Mouse (Mus musculus) neural tube, embryonic 15.5 days (tissue): ENCODE measurements at regions not wholly inside any gene's neighbourhood (a gene's known extent, or its start where the extent isn't known, plus 50 kb on each side); places are given as distances from the start of the nearest gene placed in this dataset.

Experiments
- ATAC-seq: fragments of 200-750 bp; cut with Nextera tagmentation; 2 replicates; pipeline ENCODE4 v1.8.0; 2017; ENCODE audit warnings: mild to moderate bottlenecking, moderate TSS enrichment, moderate library complexity; ENCODE audit not compliant: low FRiP score
- H3K27ac ChIP-seq: fragments of 300-500 bp; sonication (generic); replicated peaks from 2 replicates; pipeline ENCODE4 v1.5.1; 2015; ENCODE audit warnings: mild to moderate bottlenecking, inconsistent platforms
- H3K27me3 ChIP-seq: fragments of 300-500 bp; sonication (generic); replicated peaks from 2 replicates; pipeline ENCODE4 v1.6.1; 2015; ENCODE audit warnings: inconsistent platforms
- H3K36me3 ChIP-seq: fragments of 300-500 bp; sonication (generic); 2 replicates; pipeline ENCODE4 v1.6.1; 2015; ENCODE audit warnings: inconsistent platforms
- H3K4me1 ChIP-seq: fragments of 300-500 bp; sonication (generic); 2 replicates; pipeline ENCODE4 v1.6.1; 2015; ENCODE audit warnings: inconsistent platforms
- H3K4me2 ChIP-seq: fragments of 300-500 bp; sonication (generic); 2 replicates; pipeline ENCODE4 v1.6.1; 2015; ENCODE audit warnings: inconsistent platforms, mild to moderate bottlenecking, moderate library complexity
- H3K4me3 ChIP-seq: fragments of 300-500 bp; sonication (generic); replicated peaks from 2 replicates; pipeline ENCODE4 v1.5.1; 2015; ENCODE audit warnings: mild to moderate bottlenecking, inconsistent platforms
- H3K9ac ChIP-seq: fragments of 300-500 bp; sonication (generic); replicated peaks from 2 replicates; pipeline ENCODE4 v1.6.1; 2015; ENCODE audit warnings: mild to moderate bottlenecking, inconsistent platforms
- H3K9me3 ChIP-seq: fragments of 300-500 bp; sonication (generic); replicated peaks from 2 replicates; pipeline ENCODE4 v1.6.1; 2016; ENCODE audit warnings: inconsistent platforms
- WGBS: fragments of 180-500 bp; shearing (Covaris S2); methylation state at CpG from one replicate; pipeline ENCODE4 v1.1.7; 2015; ENCODE audit warnings: mixed read lengths; 5-methylcytosine and 5-hydroxymethylcytosine counted together

- H3K9me3 ChIP-seq, result no peaks in the 10 kb centered on the region
- H3K4me1 ChIP-seq, result no peaks in the 10 kb centered on the region
- WGBS, result 71% methylated on average over 1 of the region's 1 CpGs
- no peaks in the 10 kb centered on the region for H3K36me3 ChIP-seq
- H3K4me3 ChIP-seq, result no peak overlapping the region
- no peaks in the 10 kb centered on the region for H3K27me3 ChIP-seq
- no peak for ATAC-seq
- H3K27ac ChIP-seq, result no peak overlapping the region
- no peak overlapping the region for H3K9ac ChIP-seq
- H3K4me2 ChIP-seq, result no peak overlapping the region
Observed at GRCm38 (mm10) chr11:18262901-18263300, 309.2 kb upstream of the Etaa1 start.

- H3K4me3 ChIP-seq, result no peak overlapping the region
Observed at GRCm38 (mm10) chr11:18249236-18249635, 295.6 kb upstream of the Etaa1 start.

GRCm38 (mm10) chr11:18216762-18217161 is 263.1 kb upstream of the Etaa1 start:
- H3K4me2 ChIP-seq, result no peak overlapping the region
- H3K9me3 ChIP-seq, result no peaks in the 10 kb centered on the region
- no peaks in the 10 kb centered on the region for H3K36me3 ChIP-seq
- no peak overlapping the region for H3K4me3 ChIP-seq
- no peak overlapping the region for H3K27ac ChIP-seq
- H3K4me1 ChIP-seq, result no peaks in the 10 kb centered on the region
- no peak for ATAC-seq
- H3K27me3 ChIP-seq, result no peaks in the 10 kb centered on the region
- no peak overlapping the region for H3K9ac ChIP-seq
- 84% methylated on average over 4 of the region's 4 CpGs for WGBS

More at GRCm38 (mm10) chr11:18249236-18249635, 295.6 kb upstream of the Etaa1 start:
- Histone ChIP-seq H3K9ac (no peak overlapping the region), H3K27ac (no peak overlapping the region), H3K9me3 (no peaks in the 10 kb centered on the region), H3K27me3 (no peaks in the 10 kb centered on the region), H3K4me2 (no peak overlapping the region), H3K4me1 (no peaks in the 10 kb centered on the region), H3K36me3 (no peaks in the 10 kb centered on the region)
- ATAC-seq, result no peak
- WGBS, result 15% methylated on average over 4 of the region's 4 CpGs

- Histone ChIP-seq H3K27me3 (no peaks in the 10 kb centered on the region), H3K27ac (no peak overlapping the region), H3K9ac (no peak overlapping the region), H3K4me1 (no peaks in the 10 kb centered on the region), H3K9me3 (no peaks in the 10 kb centered on the region), H3K36me3 (no peaks in the 10 kb centered on the region), H3K4me2 (no peak overlapping the region), H3K4me3 (no peak overlapping the region)
- ATAC-seq, result no peak
- WGBS, result 69% methylated on average over 2 of the region's 2 CpGs
Observed at GRCm38 (mm10) chr11:18173028-18173427, 219.4 kb upstream of the Etaa1 start.

GRCm38 (mm10) chr11:18171207-18171776 is 217.6 kb upstream of the Etaa1 start:
- ATAC-seq, result no peak
- WGBS, result 42% methylated on average over 2 of the region's 2 CpGs
- H3K36me3 ChIP-seq, result no peaks in the 10 kb centered on the region
- H3K9me3 ChIP-seq, result no peaks in the 10 kb centered on the region
- H3K27ac ChIP-seq, result no peak overlapping the region
- no peaks in the 10 kb centered on the region for H3K27me3 ChIP-seq
- H3K4me2 ChIP-seq, result no peak overlapping the region
- H3K9ac ChIP-seq, result no peak overlapping the region
- no peak overlapping the region for H3K4me3 ChIP-seq
- no peaks in the 10 kb centered on the region for H3K4me1 ChIP-seq

GRCm38 (mm10) chr11:18165609-18166347 is 212.1 kb upstream of the Etaa1 start:
- no peak overlapping the region for H3K4me2 ChIP-seq
- H3K9me3 ChIP-seq, result no peaks in the 10 kb centered on the region
- H3K27ac ChIP-seq, result no peak overlapping the region
- H3K9ac ChIP-seq, result no peak overlapping the region
- 91% methylated on average over 4 of the region's 4 CpGs for WGBS
- no peak overlapping the region for H3K4me3 ChIP-seq
- no peaks in the 10 kb centered on the region for H3K36me3 ChIP-seq
- H3K4me1 ChIP-seq, result no peaks in the 10 kb centered on the region
- ATAC-seq, result no peak
- no peaks in the 10 kb centered on the region for H3K27me3 ChIP-seq

GRCm38 (mm10) chr11:18164025-18164423 is 210.3 kb upstream of the Etaa1 start:
- H3K9ac ChIP-seq, result no peak overlapping the region
- H3K27ac ChIP-seq, result no peak overlapping the region
- no peak overlapping the region for H3K4me2 ChIP-seq
- H3K36me3 ChIP-seq, result no peaks in the 10 kb centered on the region
- H3K4me3 ChIP-seq, result no peak overlapping the region
- peak; percentile 50 for ATAC-seq
- H3K27me3 ChIP-seq, result no peaks in the 10 kb centered on the region
- H3K9me3 ChIP-seq, result no peaks in the 10 kb centered on the region
- H3K4me1 ChIP-seq, result no peaks in the 10 kb centered on the region
- 40% methylated on average over 2 of the region's 2 CpGs for WGBS

- 76% methylated on average over 5 of the region's 5 CpGs for WGBS
- Histone ChIP-seq H3K4me2 (no peak overlapping the region), H3K27me3 (no peaks in the 10 kb centered on the region), H3K27ac (no peak overlapping the region), H3K9me3 (no peaks in the 10 kb centered on the region), H3K4me1 (no peaks in the 10 kb centered on the region), H3K36me3 (no peaks in the 10 kb centered on the region), H3K4me3 (no peak overlapping the region), H3K9ac (no peak overlapping the region)
- ATAC-seq, result no peak
Observed at GRCm38 (mm10) chr11:18163156-18164024, 209.7 kb upstream of the Etaa1 start.

- Histone ChIP-seq H3K4me2 (no peak overlapping the region), H3K4me1 (peaks cover 10% of the 10 kb centered on the region), H3K36me3 (no peaks in the 10 kb centered on the region), H3K4me3 (no peak overlapping the region), H3K27ac (no peak overlapping the region), H3K9ac (no peak overlapping the region), H3K27me3 (no peaks in the 10 kb centered on the region), H3K9me3 (no peaks in the 10 kb centered on the region)
- WGBS, result 54% methylated on average over 4 of the region's 4 CpGs
- no peak for ATAC-seq
Observed at GRCm38 (mm10) chr11:18156506-18156905, 202.8 kb upstream of the Etaa1 start.

- Histone ChIP-seq H3K4me1 (peaks cover 10% of the 10 kb centered on the region), H3K9me3 (no peaks in the 10 kb centered on the region), H3K4me3 (no peak overlapping the region), H3K27ac (peak overlapping the region; percentile 37; the same call in 1 of the 2 replicates), H3K9ac (no peak overlapping the region), H3K27me3 (no peaks in the 10 kb centered on the region), H3K4me2 (no peak overlapping the region), H3K36me3 (no peaks in the 10 kb centered on the region)
- 17% methylated on average over 6 of the region's 6 CpGs for WGBS
- peak; percentile 78 for ATAC-seq
Observed at GRCm38 (mm10) chr11:18151788-18152563, 198.3 kb upstream of the Etaa1 start.

- H3K9ac ChIP-seq, result no peak overlapping the region
- no peaks in the 10 kb centered on the region for H3K9me3 ChIP-seq
- 66% methylated on average over 4 of the region's 4 CpGs for WGBS
- H3K36me3 ChIP-seq, result no peaks in the 10 kb centered on the region
- H3K4me1 ChIP-seq, result peaks cover 10% of the 10 kb centered on the region
- ATAC-seq, result no peak
- H3K4me3 ChIP-seq, result no peak overlapping the region
- H3K27me3 ChIP-seq, result no peaks in the 10 kb centered on the region
- H3K27ac ChIP-seq, result no peak overlapping the region
- H3K4me2 ChIP-seq, result no peak overlapping the region
Observed at GRCm38 (mm10) chr11:18151369-18151768, 197.7 kb upstream of the Etaa1 start.
